Mouse (Mus musculus): Measurements from ENCODE around the gene Cdkn1b. TPM values are rescaled to one million over a fixed set of nuclear protein-coding genes. Genes with fewer than 3 reads are reported as not detected.

Cdkn1b gene
- polyA plus RNA-seq, 1 experiment from 2014 or later: 17.2 TPM

DNA sequence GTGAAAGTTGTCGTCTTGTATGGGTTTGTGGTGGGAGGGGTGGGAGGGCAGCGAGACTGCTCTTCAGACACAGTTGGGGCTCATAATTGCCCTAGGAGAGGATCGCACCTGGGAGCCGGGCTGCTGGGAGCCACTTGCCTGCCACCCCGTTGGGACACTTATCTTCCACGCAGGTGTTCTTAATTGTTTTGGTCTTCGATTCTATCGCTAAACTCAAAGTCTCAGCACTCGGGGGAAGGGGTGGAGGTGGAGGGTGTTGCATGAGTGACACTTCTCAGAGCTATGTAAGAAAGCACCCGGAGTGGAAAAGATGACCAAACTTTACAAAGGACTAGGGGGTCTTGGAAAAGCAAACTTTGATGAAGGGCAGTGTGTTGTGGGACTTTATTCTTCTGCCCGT, 3.6 kb upstream of the Cdkn1b start:
- Histone ChIP-seq H3K4me3 (peak overlapping the region; percentile 54), H3K27ac (peak overlapping the region; percentile 70), H3K36me3 (no peaks in the 10 kb centered on the region), H3K9me3 (no peaks in the 10 kb centered on the region), H3K27me3 (ENCODE audit: insufficient read depth, poor library complexity, severe bottlenecking) (peaks cover 21% of the 10 kb centered on the region; the same call in 1 of the 2 replicates), H3K4me1 (replicated peaks) (peaks cover 42% of the 10 kb centered on the region)
- under 1% methylated on average over 11 of the region's 11 CpGs for WGBS
- peak; percentile 25 for DNase-seq (ENCODE audit: low spot score)

GRCm38 (mm10) chr6:134917087-134917486, 3.1 kb upstream of the Cdkn1b start:
- Histone ChIP-seq H3K27ac (peak overlapping the region; percentile 70), H3K4me1 (replicated peaks) (peaks cover 46% of the 10 kb centered on the region), H3K27me3 (ENCODE audit: insufficient read depth, poor library complexity, severe bottlenecking) (peaks cover 21% of the 10 kb centered on the region; the same call in 1 of the 2 replicates), H3K9me3 (no peaks in the 10 kb centered on the region), H3K36me3 (peaks cover 3% of the 10 kb centered on the region; the same call in 1 of the 2 replicates), H3K4me3 (peak overlapping the region; percentile 54)
- DNase-seq (ENCODE audit: low spot score): peak; percentile 50
- WGBS: 2% methylated on average over 11 of the region's 11 CpGs

DNA sequence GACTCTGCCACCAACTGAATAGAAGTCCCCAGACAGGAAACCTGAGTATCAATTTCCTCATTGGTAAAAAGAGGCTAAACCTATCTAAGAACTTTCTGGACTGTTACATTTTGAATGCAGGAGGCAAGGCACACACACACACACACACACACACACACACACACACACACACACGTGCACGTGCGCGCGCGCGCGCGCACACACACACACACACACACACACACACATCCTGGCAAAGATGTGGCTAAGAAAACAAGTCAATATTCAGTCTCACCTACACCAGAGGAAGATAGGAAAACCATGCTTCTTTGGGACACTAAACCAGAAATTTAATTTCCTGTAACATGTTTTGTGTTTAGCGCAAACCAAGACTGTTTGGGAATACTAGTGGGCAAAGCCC, 1.4 kb upstream of the Cdkn1b start:
- DNase-seq (ENCODE audit: low spot score): no peak
- Histone ChIP-seq H3K4me1 (replicated peaks) (peaks cover 63% of the 10 kb centered on the region), H3K4me3 (no peak overlapping the region), H3K9me3 (no peaks in the 10 kb centered on the region), H3K36me3 (peaks cover 14% of the 10 kb centered on the region; the same call in 1 of the 2 replicates), H3K27ac (no peak overlapping the region), H3K27me3 (ENCODE audit: insufficient read depth, poor library complexity, severe bottlenecking) (peaks cover 21% of the 10 kb centered on the region; the same call in 1 of the 2 replicates)
- WGBS: 92% methylated on average over 10 of the region's 10 CpGs

DNA sequence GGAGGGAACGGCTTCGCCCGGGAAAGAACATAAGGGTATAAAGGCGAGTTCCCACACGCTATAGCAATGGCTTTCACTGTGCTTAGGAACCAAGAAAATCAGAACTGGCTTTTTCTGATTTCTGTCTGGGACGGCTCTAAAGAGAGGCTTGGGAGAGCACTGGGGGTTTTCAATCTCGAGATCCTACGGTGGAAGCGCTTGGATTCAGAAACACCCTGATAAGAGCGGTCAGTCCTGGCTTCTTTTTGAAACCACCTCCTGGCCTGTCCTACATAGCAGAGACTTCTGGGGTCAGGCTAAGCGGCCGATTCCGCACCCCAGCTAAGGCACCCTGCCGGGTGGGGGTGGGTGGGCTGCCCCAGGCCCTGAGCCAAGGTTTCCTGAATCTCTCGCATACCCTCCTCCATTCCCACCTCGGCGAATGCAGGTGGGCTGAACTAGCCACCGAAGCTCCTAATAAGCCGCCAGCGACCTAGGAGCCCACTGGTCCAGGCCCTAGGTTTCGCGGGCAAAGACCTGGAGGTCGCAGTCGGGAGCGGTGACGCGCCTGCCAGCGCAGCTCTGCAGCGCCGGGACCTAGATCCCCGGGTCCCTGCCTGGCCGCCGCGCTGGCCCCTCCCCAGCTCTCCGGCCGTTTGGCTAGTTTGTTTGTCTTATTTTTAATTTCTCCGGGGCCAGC, 551 bp upstream of the Cdkn1b start:
- Histone ChIP-seq H3K4me3 (peak overlapping the region; percentile 96), H3K36me3 (peaks cover 21% of the 10 kb centered on the region), H3K27ac (peak overlapping the region; percentile 98), H3K4me1 (replicated peaks) (peaks cover 70% of the 10 kb centered on the region), H3K9me3 (no peaks in the 10 kb centered on the region), H3K27me3 (ENCODE audit: insufficient read depth, poor library complexity, severe bottlenecking) (peaks cover 21% of the 10 kb centered on the region; the same call in 1 of the 2 replicates)
- 3% methylated on average over 37 of the region's 37 CpGs for WGBS
- no peak for DNase-seq (ENCODE audit: low spot score)

- WGBS: under 1% methylated on average over 32 of the region's 32 CpGs
- Histone ChIP-seq H3K36me3 (peaks cover 21% of the 10 kb centered on the region), H3K4me1 (replicated peaks) (peaks cover 75% of the 10 kb centered on the region), H3K4me3 (peak overlapping the region; percentile 96), H3K27ac (peak overlapping the region; percentile 98), H3K27me3 (ENCODE audit: insufficient read depth, poor library complexity, severe bottlenecking) (peaks cover 14% of the 10 kb centered on the region; the same call in 1 of the 2 replicates), H3K9me3 (no peaks in the 10 kb centered on the region)
- DNase-seq (ENCODE audit: low spot score): peak; percentile 46
Observed at GRCm38 (mm10) chr6:134921014-134921694, 953 bp downstream of the Cdkn1b start.

DNA sequence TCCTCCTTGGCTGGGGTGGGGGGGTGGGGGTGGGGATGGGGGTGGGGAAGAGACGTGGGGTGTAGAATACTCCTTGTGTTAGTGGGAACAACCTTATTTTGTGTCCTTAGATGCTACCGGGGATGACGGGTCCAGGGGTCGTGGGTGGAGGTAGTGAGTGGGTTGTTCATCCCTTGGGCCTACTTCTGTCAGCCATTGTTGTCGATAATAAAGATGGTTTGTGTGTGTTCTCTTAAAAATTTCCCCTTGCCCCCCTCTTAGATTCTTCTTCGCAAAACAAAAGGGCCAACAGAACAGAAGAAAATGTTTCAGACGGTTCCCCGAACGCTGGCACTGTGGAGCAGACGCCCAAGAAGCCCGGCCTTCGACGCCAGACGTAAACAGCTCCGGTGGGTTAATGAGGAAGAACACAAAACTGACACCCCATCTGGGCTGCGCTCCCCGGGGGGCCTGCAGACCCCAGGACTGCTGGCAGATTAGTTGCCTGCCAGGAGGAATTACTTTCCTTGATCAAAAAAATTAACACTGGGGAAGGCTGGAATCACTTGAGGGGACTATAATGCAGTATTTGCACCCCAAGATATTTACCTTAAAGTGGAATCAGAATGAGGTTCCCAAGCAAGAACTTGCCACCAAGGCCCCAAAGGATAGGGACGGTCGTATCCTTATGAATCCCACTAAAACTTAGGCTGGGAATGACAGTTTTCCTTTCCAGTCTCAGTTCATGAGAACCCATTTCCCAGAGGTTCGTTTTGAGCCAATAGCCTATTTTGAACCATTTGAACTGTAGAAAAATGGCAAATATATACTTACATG, 1.7 kb downstream of the Cdkn1b start:
- no peak for DNase-seq (ENCODE audit: low spot score)
- Histone ChIP-seq H3K36me3 (peaks cover 21% of the 10 kb centered on the region), H3K4me1 (replicated peaks) (peaks cover 75% of the 10 kb centered on the region), H3K9me3 (no peaks in the 10 kb centered on the region), H3K4me3 (peak overlapping the region; percentile 96), H3K27ac (peak overlapping the region; percentile 98), H3K27me3 (ENCODE audit: insufficient read depth, poor library complexity, severe bottlenecking) (peaks cover 14% of the 10 kb centered on the region; the same call in 1 of the 2 replicates)
- 8% methylated on average over 20 of the region's 20 CpGs for WGBS

GRCm38 (mm10) chr6:134922511-134923195, 2.5 kb downstream of the Cdkn1b start:
- Histone ChIP-seq H3K4me1 (replicated peaks) (peaks cover 75% of the 10 kb centered on the region), H3K27ac (no peak overlapping the region), H3K27me3 (ENCODE audit: insufficient read depth, poor library complexity, severe bottlenecking) (peaks cover 12% of the 10 kb centered on the region; the same call in 1 of the 2 replicates), H3K4me3 (peak overlapping the region; percentile 96), H3K9me3 (no peaks in the 10 kb centered on the region), H3K36me3 (peaks cover 21% of the 10 kb centered on the region)
- 52% methylated on average over 9 of the region's 9 CpGs for WGBS
- DNase-seq (ENCODE audit: low spot score): no peak

- Histone ChIP-seq H3K36me3 (peaks cover 21% of the 10 kb centered on the region), H3K27ac (no peak overlapping the region), H3K9me3 (no peaks in the 10 kb centered on the region), H3K4me3 (peak overlapping the region; percentile 20), H3K27me3 (ENCODE audit: insufficient read depth, poor library complexity, severe bottlenecking) (peaks cover 2% of the 10 kb centered on the region; the same call in 1 of the 2 replicates), H3K4me1 (replicated peaks) (peaks cover 74% of the 10 kb centered on the region)
- no peak for DNase-seq (ENCODE audit: low spot score)
- 76% methylated on average over 4 of the region's 4 CpGs for WGBS
Observed at GRCm38 (mm10) chr6:134923670-134924069, 3.5 kb downstream of the Cdkn1b start.

- H3K36me3 ChIP-seq: peaks cover 21% of the 10 kb centered on the region
- DNase-seq (ENCODE audit: low spot score): no peak
- peaks cover 72% of the 10 kb centered on the region for H3K4me1 ChIP-seq (replicated peaks)
- H3K27me3 ChIP-seq (ENCODE audit: insufficient read depth, poor library complexity, severe bottlenecking): no peaks in the 10 kb centered on the region
- 77% methylated on average over 3 of the region's 3 CpGs for WGBS
- H3K9me3 ChIP-seq: no peaks in the 10 kb centered on the region
- no peak overlapping the region for H3K27ac ChIP-seq
- H3K4me3 ChIP-seq: no peak overlapping the region
Observed at GRCm38 (mm10) chr6:134924262-134924661, 4.1 kb downstream of the Cdkn1b start.

- WGBS: 71% methylated on average over 4 of the region's 4 CpGs
- H3K4me1 ChIP-seq (replicated peaks): peaks cover 81% of the 10 kb centered on the region
- no peak for DNase-seq (ENCODE audit: low spot score)
- H3K4me3 ChIP-seq: peak overlapping the region; percentile 72
- no peaks in the 10 kb centered on the region for H3K27me3 ChIP-seq (ENCODE audit: insufficient read depth, poor library complexity, severe bottlenecking)
- no peak overlapping the region for H3K27ac ChIP-seq
- H3K9me3 ChIP-seq: no peaks in the 10 kb centered on the region
- H3K36me3 ChIP-seq: peaks cover 21% of the 10 kb centered on the region
Observed at GRCm38 (mm10) chr6:134925673-134926337, 5.6 kb downstream of the Cdkn1b start.

- Histone ChIP-seq H3K4me1 (replicated peaks) (peaks cover 85% of the 10 kb centered on the region), H3K9me3 (no peaks in the 10 kb centered on the region), H3K27me3 (ENCODE audit: insufficient read depth, poor library complexity, severe bottlenecking) (no peaks in the 10 kb centered on the region), H3K4me3 (peak overlapping the region; percentile 72), H3K27ac (peak overlapping the region; percentile 98), H3K36me3 (peaks cover 21% of the 10 kb centered on the region)
- 18% methylated on average over 3 of the region's 3 CpGs for WGBS
- no peak for DNase-seq (ENCODE audit: low spot score)
Observed at GRCm38 (mm10) chr6:134926338-134926705, 6.1 kb downstream of the Cdkn1b start.
